Mouse (Mus musculus) forebrain, embryonic 16.5 days (tissue): ENCODE data around the gene Wdr95. TPM values are rescaled to one million over a fixed set of nuclear protein-coding genes. Genes with fewer than 3 reads are reported as not detected.

Experiments
- ATAC-seq: fragments of 200-750 bp; cut with Nextera tagmentation; 2 replicates; pipeline ENCODE4 v1.8.0; 2017; ENCODE audit warnings: mild to moderate bottlenecking, moderate library complexity
- H3K27ac ChIP-seq: fragments of 300-500 bp; sonication (generic); 2 replicates; pipeline ENCODE4 v1.5.1; 2014; ENCODE audit warnings: low read length, control low read depth
- H3K27me3 ChIP-seq: fragments of 300-500 bp; sonication (generic); replicated peaks from 2 replicates; pipeline ENCODE4 v1.6.1; 2014; ENCODE audit warnings: low read length; ENCODE audit not compliant: control insufficient read depth, insufficient read depth
- H3K36me3 ChIP-seq: fragments of 300-500 bp; sonication (generic); 2 replicates; pipeline ENCODE4 v1.6.1; 2014; ENCODE audit not compliant: control insufficient read depth, insufficient read depth
- H3K4me1 ChIP-seq: fragments of 300-500 bp; sonication (generic); replicated peaks from 2 replicates; pipeline ENCODE4 v1.6.1; 2014; ENCODE audit warnings: low read length; ENCODE audit not compliant: control insufficient read depth, insufficient read depth
- H3K4me2 ChIP-seq: fragments of 300-500 bp; sonication (generic); 2 replicates; pipeline ENCODE4 v1.6.1; 2014; ENCODE audit warnings: mild to moderate bottlenecking, low read length, control low read depth
- H3K4me3 ChIP-seq: fragments of 300-500 bp; sonication (generic); replicated peaks from 2 replicates; pipeline ENCODE4 v1.5.1; 2014; ENCODE audit warnings: mild to moderate bottlenecking, low read length, control low read depth
- H3K9ac ChIP-seq: fragments of 300-500 bp; sonication (generic); replicated peaks from 2 replicates; pipeline ENCODE4 v1.6.1; 2014; ENCODE audit warnings: low read depth, low read length, control low read depth
- H3K9me3 ChIP-seq: fragments of 300-500 bp; sonication (generic); 2 replicates; pipeline ENCODE4 v1.6.1; 2016; ENCODE audit warnings: low read length; ENCODE audit not compliant: control insufficient read depth
- WGBS: fragments of 180-500 bp; shearing (Covaris S2); extraction: QIAGEN DNeasy Blood & Tissue Kit; methylation state at CpG from one replicate; pipeline ENCODE4 v1.1.7; 2014; 5-methylcytosine and 5-hydroxymethylcytosine counted together
- polyA plus RNA-seq: library from polyadenylated mRNA; unstranded; fragments of >200 nt; fragmentation: Nextera tagmentation; extraction: Ambion mirVana; gene quantifications from 2 replicates; pipeline ENCODE4 v1.2.1, GENCODE M21; 2015

The Wdr95 gene
- polyA plus RNA-seq, 1 experiment from 2014 or later = 0.14 TPM

DNA sequence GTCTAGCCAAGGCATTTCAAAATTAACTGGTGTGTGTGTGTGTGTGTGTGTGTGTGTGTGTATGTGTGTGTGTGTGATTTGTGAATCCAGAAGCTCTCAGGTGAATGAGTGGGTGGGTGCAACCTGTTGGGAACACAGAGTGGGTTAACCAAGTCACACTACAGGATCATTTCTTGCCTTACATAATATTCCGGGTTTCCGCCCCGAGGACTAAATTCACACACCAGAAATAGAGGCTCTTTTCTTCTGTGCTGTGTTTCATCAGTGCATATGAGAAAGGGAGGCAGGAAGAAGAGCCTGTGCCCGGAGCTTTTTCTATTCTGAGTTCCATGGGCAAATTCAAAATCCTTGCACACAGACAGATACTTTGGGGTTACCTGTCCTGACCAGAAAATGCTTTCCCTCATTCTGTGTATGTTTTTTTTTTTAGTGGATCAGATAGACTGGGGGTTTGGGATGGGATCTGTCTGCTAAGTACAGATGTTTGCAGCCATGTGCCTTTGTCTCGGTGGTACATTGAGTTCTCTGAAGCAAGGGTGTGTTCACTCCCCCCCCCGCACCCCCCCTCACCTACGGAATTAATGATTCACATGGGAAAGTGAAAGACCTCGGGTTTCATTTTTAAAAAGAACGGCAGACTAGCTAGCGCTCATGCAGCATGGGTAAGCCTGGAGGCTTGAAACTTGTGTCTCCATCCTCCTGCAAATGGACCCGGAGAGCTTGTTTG, 114.5 kb downstream of the Wdr95 start:
- 85% methylated on average over 11 of the region's 11 CpGs for WGBS
- Histone ChIP-seq H3K27ac (no peak overlapping the region), H3K9ac (no peak overlapping the region), H3K4me1 (0 out of 2 replicates have a peak, but pooled peaks cover 1% of the 10 kb centered on the region), H3K27me3 (no peaks in the 10 kb centered on the region), H3K4me2 (no peak overlapping the region), H3K36me3 (no peaks in the 10 kb centered on the region), H3K4me3 (no peak overlapping the region), H3K9me3 (no peaks in the 10 kb centered on the region)
- no peak for ATAC-seq

DNA sequence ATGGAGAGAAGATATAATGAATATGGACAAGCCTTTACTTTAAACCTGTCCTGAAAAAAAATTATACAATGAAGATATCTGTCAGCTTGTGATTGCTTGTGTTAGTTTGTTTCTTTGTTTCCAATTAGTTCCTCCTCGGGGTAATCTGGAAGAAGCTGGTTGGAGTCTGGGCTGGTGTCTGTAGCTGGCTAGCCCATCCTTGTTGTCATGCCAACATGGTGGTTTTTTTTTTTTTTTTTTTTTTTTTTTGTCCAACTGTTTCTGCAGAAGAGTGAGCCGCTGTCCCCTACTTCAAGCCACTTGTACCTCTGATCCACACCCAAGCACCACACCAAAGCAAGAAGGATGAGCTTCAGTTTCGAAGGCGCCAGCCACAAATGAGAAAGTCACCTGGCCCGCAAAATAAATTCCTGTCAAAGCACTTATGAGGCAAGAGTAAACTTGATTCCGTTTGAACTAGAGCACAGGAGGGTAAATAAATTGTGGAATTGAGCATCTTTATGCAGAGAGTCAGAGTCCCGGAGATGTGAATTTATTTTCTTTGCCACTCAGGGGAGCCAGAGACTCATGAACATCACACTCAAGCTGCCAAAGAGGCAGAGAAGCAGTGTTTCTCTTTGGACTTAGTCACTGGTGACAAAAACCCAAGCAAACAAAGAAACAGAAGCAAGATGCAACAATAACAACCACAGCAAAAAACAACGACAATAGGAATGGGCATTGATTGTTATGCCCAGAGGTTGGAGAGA, 119.1 kb downstream of the Wdr95 start:
- WGBS = 70% methylated on average over 8 of the region's 8 CpGs
- H3K4me3 ChIP-seq = no peak overlapping the region
- H3K27ac ChIP-seq = no peak overlapping the region
- no peak overlapping the region for H3K4me2 ChIP-seq
- ATAC-seq = no peak
- H3K9me3 ChIP-seq = no peaks in the 10 kb centered on the region
- no peaks in the 10 kb centered on the region for H3K27me3 ChIP-seq
- no peak overlapping the region for H3K9ac ChIP-seq
- H3K4me1 ChIP-seq = 0 out of 2 replicates have a peak, but pooled peaks cover 2% of the 10 kb centered on the region
- H3K36me3 ChIP-seq = no peaks in the 10 kb centered on the region

DNA sequence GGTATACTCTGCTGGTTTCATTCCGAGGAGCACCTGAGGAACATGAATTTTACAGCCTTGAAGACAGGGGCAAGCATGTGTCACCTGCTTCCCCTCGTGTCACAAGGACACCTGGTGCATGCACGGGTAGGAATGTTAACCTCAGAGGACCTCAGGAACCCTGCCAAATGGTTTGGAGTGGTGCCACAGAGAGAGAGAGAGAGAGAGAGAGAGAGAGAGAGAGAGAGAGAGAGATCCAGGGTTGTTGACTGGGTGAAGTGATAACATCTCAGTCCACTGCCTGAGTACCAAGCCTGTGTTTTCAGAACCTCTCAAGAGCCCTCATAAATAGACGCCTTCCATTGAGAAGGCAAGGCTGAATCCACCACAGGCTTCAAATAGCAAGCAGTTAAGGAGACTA, 119.7 kb downstream of the Wdr95 start:
- no peak for ATAC-seq
- H3K9me3 ChIP-seq = no peaks in the 10 kb centered on the region
- no peaks in the 10 kb centered on the region for H3K27me3 ChIP-seq
- H3K4me1 ChIP-seq = 0 out of 2 replicates have a peak, but pooled peaks cover 2% of the 10 kb centered on the region
- no peak overlapping the region for H3K27ac ChIP-seq
- H3K9ac ChIP-seq = no peak overlapping the region
- no peak overlapping the region for H3K4me3 ChIP-seq
- no peak overlapping the region for H3K4me2 ChIP-seq
- no peaks in the 10 kb centered on the region for H3K36me3 ChIP-seq
- WGBS = 67% methylated on average over 4 of the region's 4 CpGs

DNA sequence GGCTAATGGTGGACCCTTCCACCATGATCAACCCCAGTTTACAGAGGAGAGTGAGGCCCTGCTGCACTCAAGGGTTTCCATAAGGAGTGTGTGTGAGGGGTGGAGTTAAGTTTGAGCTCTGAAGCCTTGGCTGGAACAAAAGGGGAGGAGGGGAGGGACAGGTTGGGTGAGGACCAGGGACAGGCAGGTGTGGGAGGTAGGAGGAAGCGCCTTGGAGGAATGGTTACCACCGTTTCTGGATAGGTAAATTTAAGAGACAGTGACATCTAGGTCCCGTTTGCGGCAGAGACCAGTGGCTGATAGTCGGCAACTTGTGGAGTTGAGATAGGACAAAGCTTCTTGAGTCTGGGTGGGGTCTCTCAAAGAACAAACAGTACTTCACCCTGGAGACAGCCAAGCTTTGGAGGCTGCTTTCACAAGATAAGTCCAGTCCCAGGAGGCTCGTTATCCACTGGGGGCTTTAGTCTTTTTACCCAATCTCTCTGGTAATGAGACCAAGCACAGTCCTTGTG, 120.5 kb downstream of the Wdr95 start:
- ATAC-seq = no peak
- Histone ChIP-seq H3K4me2 (no peak overlapping the region), H3K36me3 (no peaks in the 10 kb centered on the region), H3K27ac (no peak overlapping the region), H3K9me3 (no peaks in the 10 kb centered on the region), H3K4me1 (0 out of 2 replicates have a peak, but pooled peaks cover 2% of the 10 kb centered on the region), H3K27me3 (no peaks in the 10 kb centered on the region), H3K9ac (no peak overlapping the region), H3K4me3 (no peak overlapping the region)
- 59% methylated on average over 6 of the region's 6 CpGs for WGBS

DNA sequence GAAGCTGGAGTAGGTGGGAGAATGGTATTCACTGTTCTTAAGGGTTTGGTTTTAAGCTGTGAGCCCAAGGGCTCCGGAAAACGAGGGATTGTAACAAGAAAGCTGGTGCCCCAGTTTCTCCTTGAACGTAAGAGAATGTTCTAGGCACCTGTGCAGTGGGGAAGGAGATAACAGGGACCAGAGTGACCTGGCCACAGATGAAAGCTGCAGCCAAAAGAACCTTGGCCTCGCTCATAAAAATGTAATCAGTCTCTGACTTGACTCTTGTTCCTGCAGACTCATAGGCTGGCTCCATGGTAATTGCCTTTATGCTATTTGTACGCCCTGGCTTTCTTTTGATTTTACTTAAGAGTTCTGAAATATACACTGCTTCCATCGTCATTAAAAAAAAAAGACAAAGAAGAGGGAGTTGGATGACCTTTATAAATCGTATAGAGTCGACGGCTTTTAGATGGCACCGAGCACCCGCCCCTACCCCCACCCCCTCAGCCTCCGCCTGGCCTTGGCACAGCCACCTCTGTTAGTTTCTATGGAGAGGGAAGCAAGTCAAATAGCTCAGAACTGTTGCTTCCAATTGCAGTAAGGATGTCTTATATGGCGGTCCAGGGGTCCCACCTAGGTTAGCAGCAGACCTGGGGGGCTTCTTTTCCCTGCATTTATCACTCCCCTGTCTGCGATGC, 121.2 kb downstream of the Wdr95 start:
- no peak overlapping the region for H3K4me2 ChIP-seq
- no peak overlapping the region for H3K27ac ChIP-seq
- H3K4me1 ChIP-seq = 0 out of 2 replicates have a peak, but pooled peaks cover 2% of the 10 kb centered on the region
- H3K9me3 ChIP-seq = no peaks in the 10 kb centered on the region
- ATAC-seq = no peak
- H3K27me3 ChIP-seq = no peaks in the 10 kb centered on the region
- 71% methylated on average over 14 of the region's 14 CpGs for WGBS
- no peaks in the 10 kb centered on the region for H3K36me3 ChIP-seq
- no peak overlapping the region for H3K9ac ChIP-seq
- H3K4me3 ChIP-seq = no peak overlapping the region

DNA sequence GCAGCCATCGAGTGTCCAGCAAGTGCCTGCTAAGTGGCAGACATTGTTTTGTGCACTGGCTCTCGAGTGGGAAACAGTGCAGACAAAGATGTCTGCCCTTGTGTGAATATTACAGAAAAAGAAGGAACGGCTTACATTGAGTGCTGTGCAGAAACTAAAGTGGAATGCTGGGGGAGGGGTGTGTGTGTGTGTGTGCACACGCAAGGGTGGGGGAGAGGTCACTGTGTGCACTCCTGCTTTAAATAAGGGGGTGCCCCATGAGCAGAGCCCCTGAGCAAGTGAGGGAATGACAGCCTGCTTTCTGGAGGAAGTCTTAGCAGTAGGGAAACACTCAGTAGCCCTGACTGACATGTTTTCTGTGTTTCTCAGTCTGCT, 121.7 kb downstream of the Wdr95 start:
- ATAC-seq = no peak
- H3K27ac ChIP-seq = no peak overlapping the region
- H3K9me3 ChIP-seq = no peaks in the 10 kb centered on the region
- no peaks in the 10 kb centered on the region for H3K27me3 ChIP-seq
- no peaks in the 10 kb centered on the region for H3K36me3 ChIP-seq
- 53% methylated on average over 4 of the region's 4 CpGs for WGBS
- no peak overlapping the region for H3K4me3 ChIP-seq
- 0 out of 2 replicates have a peak, but pooled peaks cover 2% of the 10 kb centered on the region for H3K4me1 ChIP-seq
- H3K9ac ChIP-seq = no peak overlapping the region
- H3K4me2 ChIP-seq = no peak overlapping the region

DNA sequence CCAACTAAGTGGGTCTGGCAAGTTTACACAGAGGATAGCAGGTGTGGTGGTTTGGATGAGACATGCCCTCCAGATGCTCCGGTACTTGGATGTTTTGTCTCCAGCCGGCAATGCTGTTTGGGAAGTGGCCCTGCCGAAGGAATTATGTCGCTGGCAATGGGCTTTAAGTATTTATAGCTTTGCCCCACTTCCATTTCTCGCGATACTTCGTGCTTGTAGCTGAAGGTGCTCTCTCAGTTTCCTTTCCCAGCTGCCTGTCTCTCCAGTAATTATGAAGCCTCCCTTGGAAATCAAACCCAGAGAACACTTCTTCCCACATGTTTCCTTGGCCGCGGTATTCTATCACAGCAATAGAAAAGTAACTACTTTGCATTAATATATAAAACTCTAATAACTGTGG, 127.2 kb downstream of the Wdr95 start:
- no peak for ATAC-seq

DNA sequence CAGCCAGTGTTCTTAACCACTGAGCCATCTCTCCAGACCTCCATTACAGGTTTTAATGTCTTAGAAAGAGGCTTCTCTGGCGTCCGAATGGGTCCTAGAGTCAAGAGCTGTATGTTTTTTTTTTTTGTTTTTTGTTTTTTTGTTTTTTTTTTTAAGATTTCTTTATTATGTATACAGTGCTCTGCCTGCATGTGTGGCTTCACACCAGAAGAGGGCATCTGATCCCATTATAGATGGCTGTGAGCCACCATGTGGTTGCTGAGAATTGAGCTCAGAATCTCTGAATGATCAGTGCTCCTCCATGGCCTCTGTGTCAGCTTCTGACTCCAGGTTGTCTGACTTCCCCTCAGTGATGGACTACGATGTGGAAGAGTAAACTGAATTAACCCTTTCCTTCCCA, 129.5 kb downstream of the Wdr95 start:
- Histone ChIP-seq H3K4me3 (no peak overlapping the region), H3K27ac (no peak overlapping the region), H3K27me3 (no peaks in the 10 kb centered on the region), H3K4me2 (no peak overlapping the region), H3K9ac (no peak overlapping the region), H3K9me3 (0 out of 2 replicates have a peak, but pooled peaks cover 2% of the 10 kb centered on the region), H3K4me1 (no peaks in the 10 kb centered on the region), H3K36me3 (no peaks in the 10 kb centered on the region)
- 64% methylated on average over 3 of the region's 3 CpGs for WGBS
- ATAC-seq = no peak

More for the DNA sequence above, 127.2 kb downstream of the Wdr95 start:
- Histone ChIP-seq H3K9me3 (no peaks in the 10 kb centered on the region), H3K9ac (no peak overlapping the region), H3K27ac (no peak overlapping the region), H3K4me3 (no peak overlapping the region), H3K4me2 (no peak overlapping the region), H3K36me3 (no peaks in the 10 kb centered on the region), H3K4me1 (no peaks in the 10 kb centered on the region), H3K27me3 (no peaks in the 10 kb centered on the region)
- 93% methylated on average over 9 of the region's 9 CpGs for WGBS
